Mouse (Mus musculus) bone marrow, adult 2 months (tissue): ENCODE data around the gene Celf6.

Experiments used
- CTCF ChIP-seq: fragments of 200-500 bp; IDR thresholded peaks from 2 replicates; pipeline ENCODE4 v1.5.1; 2011; ENCODE audit warnings: low read length, control low read depth; ENCODE audit not compliant: control insufficient read depth, insufficient read depth
- POLR2A ChIP-seq: fragments of 200-500 bp; IDR thresholded peaks from 2 replicates; pipeline ENCODE4 v1.6.1; 2011; ENCODE audit warnings: low read depth, mild to moderate bottlenecking, control low read depth, low read length, borderline replicate concordance; ENCODE audit not compliant: control insufficient read depth

- TF ChIP-seq POLR2A (no peak), CTCF (no peak)
Measured at GRCm38 (mm10) chr9:59601661-59602060, 23.9 kb downstream of the Celf6 start.
